Mouse (Mus musculus): Measurements from ENCODE around the gene Ncs1. TPM values are rescaled to one million over a fixed set of nuclear protein-coding genes. Genes with fewer than 3 reads are reported as not detected.

Gene Ncs1
- polyA plus RNA-seq, 1 experiment from 2014 or later: 43.2 TPM

DNA sequence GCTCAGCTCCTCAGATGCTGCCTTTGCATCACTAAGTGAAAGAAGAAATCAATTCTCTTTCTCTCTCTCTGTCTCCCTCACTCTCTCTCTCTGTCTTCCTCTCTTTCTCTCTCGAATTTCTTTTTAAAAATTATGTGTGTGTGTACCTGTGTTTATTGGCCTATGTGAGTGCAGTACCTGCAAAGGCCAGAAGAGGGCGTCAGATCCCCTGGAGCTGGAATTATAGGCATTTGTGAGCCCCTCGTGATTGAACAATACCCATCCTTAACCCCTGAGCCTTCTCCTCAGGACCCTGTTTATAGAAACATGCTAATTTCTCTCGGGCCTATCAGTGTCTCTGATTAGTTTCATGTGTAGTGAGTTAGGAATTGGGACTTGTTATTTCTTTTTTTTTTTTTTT, 62.6 kb downstream of the Ncs1 start:
- 0 out of 2 replicates have a peak, but pooled peaks cover 5% of the 10 kb centered on the region for H3K4me1 ChIP-seq
- H3K9ac ChIP-seq: no peak overlapping the region
- 60% methylated on average over 4 of the region's 4 CpGs for WGBS
- H3K27me3 ChIP-seq: peaks cover 33% of the 10 kb centered on the region
- ATAC-seq (replicated peaks; ENCODE audit: low FRiP score): no peak
- H3K27ac ChIP-seq: no peak overlapping the region
- H3K4me2 ChIP-seq: no peak overlapping the region
- no peaks in the 10 kb centered on the region for H3K9me3 ChIP-seq (replicated peaks)
- H3K4me3 ChIP-seq (replicated peaks): no peak overlapping the region
- no peaks in the 10 kb centered on the region for H3K36me3 ChIP-seq

DNA sequence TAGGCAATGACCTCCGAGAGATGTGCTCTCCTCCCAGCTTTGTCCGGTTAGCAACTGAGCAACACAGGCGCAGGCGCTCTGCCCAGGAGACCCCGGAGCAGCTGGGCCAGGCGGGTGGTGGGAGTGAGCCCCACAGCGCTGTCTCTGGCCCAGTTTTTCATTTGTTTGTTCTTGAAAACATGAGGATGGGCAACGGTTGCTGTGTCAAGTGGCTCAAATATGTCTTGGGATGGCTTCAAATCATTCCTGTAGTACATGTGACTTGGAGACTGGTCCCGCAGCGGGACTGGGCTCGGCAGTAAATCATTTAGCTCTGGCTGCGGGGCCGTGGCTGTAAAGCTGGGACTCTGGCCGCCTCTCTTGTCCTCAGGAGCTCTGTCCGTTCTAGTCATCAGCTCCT, 63.9 kb downstream of the Ncs1 start:
- Histone ChIP-seq H3K27me3 (peaks cover 46% of the 10 kb centered on the region), H3K4me3 (replicated peaks) (no peak overlapping the region), H3K4me1 (peaks cover 14% of the 10 kb centered on the region), H3K4me2 (no peak overlapping the region), H3K36me3 (no peaks in the 10 kb centered on the region), H3K27ac (no peak overlapping the region), H3K9ac (no peak overlapping the region), H3K9me3 (replicated peaks) (no peaks in the 10 kb centered on the region)
- WGBS: 43% methylated on average over 15 of the region's 15 CpGs
- no peak for ATAC-seq (replicated peaks; ENCODE audit: low FRiP score)

DNA sequence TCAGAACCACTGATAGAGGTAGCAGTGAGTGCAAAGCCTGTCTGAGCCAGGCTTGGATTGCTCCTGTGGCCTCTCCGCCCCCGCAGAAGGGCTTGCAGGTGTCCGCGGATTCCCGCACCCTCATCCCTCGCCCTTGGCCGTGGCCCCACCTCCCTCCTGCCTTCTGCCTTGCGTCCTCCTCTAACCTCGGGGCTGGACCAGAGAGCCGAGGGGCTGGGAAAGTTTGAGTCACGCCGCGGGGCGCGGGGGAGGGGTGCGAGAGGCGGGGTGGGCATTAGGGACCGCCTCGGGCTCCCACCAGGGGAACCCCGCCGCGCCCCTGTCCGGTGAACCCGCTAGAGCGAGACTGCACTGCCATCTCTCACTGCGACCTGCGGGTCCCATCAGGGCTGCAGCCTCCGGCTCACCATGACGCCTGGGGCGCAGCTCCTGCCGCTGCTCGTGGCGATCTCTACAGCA, 68.4 kb downstream of the Ncs1 start, which contains the start of gene Hmcn2:
TSS of gene Hmcn2 (plus strand) at position 409 of the 459 bp plus-strand sequence.
- Histone ChIP-seq H3K27me3 (peaks cover 89% of the 10 kb centered on the region), H3K36me3 (no peaks in the 10 kb centered on the region), H3K9ac (no peak within 1 kb of the TSS), H3K9me3 (replicated peaks) (no peaks in the 10 kb centered on the region), H3K27ac (no peak within 1 kb of the TSS), H3K4me1 (peaks cover 15% of the 10 kb centered on the region), H3K4me3 (replicated peaks) (peak within 1 kb of the TSS; percentile 27), H3K4me2 (peak within 1 kb of the TSS; percentile 56)
- ATAC-seq (replicated peaks; ENCODE audit: low FRiP score): no peak
- WGBS: 1% methylated on average over 33 of the region's 33 CpGs

DNA sequence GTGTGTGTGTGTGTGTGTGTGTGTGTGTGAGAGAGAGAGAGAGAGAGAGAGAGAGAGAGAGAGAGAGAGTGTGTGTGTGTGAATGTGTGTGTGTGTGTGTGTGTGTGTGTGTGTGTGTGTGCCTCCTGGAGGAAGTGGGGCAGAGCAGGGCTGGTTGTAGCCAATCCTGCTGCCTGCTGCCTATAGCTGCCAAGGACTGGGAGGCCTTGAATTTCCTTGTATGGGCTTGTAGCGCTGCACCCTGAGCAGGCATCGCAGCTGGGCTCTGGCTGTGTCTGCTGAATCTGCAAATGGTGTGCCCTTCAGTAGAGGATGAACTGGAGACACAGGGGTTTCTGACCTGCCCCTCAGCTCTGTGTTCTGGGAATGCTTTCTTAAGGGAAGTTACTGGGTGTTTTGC, 72.5 kb downstream of the Ncs1 start:
- Histone ChIP-seq H3K27me3 (peaks cover 59% of the 10 kb centered on the region), H3K27ac (no peak overlapping the region), H3K9me3 (replicated peaks) (no peaks in the 10 kb centered on the region), H3K4me1 (peaks cover 10% of the 10 kb centered on the region), H3K4me2 (no peak overlapping the region), H3K9ac (no peak overlapping the region), H3K4me3 (replicated peaks) (no peak overlapping the region), H3K36me3 (no peaks in the 10 kb centered on the region)
- ATAC-seq (replicated peaks; ENCODE audit: low FRiP score): no peak
- WGBS: 28% methylated on average over 2 of the region's 2 CpGs

DNA sequence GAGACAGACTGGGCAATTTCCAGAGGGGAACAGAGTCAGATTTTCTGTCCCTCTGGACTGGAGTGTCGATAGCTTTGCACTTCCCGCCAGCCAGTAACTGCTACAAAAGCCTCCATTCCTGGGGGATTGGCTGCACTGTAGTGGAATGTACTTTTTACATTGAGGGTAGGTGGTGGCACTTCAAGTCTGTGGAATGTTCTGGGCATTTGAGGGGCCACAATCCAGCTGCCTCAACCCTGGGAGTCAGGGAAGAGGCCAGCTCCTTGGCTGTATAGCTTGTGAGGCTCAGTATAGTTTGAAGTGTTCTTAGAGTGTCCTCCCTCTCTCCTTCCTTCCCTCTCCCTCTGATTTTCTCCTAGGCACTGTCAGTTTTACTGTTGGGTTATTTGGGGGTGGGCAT, 73.6 kb downstream of the Ncs1 start:
- ATAC-seq (replicated peaks; ENCODE audit: low FRiP score): no peak
- H3K9ac ChIP-seq: no peak overlapping the region

DNA sequence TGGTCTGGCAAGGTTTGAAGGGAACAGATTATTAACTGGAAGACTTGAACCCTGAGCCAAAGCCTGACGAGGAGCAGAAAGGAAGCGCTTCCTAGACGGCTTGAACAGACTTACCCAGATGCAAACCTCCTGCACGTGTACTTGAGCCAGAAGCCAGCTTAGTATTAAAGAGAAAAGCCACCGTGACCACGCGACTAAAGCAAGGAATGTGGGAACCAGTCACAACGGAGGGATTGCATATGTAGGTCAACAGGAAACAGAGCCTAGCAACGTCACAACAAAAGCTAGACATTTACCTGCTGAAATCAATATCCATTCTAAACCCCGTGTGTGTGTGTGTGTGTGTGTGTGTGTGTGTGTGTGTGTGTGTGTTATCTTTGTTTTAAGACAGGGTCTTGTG, 81.6 kb downstream of the Ncs1 start:
- Histone ChIP-seq H3K27me3 (no peaks in the 10 kb centered on the region), H3K4me3 (replicated peaks) (no peak overlapping the region), H3K9ac (no peak overlapping the region), H3K27ac (no peak overlapping the region), H3K9me3 (replicated peaks) (no peaks in the 10 kb centered on the region), H3K36me3 (no peaks in the 10 kb centered on the region), H3K4me1 (no peaks in the 10 kb centered on the region), H3K4me2 (no peak overlapping the region)
- no peak for ATAC-seq (replicated peaks; ENCODE audit: low FRiP score)
- WGBS: 63% methylated on average over 10 of the region's 10 CpGs

More for the DNA sequence above, 73.6 kb downstream of the Ncs1 start:
- no peaks in the 10 kb centered on the region for H3K36me3 ChIP-seq
- no peaks in the 10 kb centered on the region for H3K9me3 ChIP-seq (replicated peaks)
- no peak overlapping the region for H3K4me3 ChIP-seq (replicated peaks)
- peaks cover 5% of the 10 kb centered on the region for H3K4me1 ChIP-seq
- 76% methylated on average over 2 of the region's 2 CpGs for WGBS
- H3K4me2 ChIP-seq: no peak overlapping the region
- peaks cover 49% of the 10 kb centered on the region for H3K27me3 ChIP-seq
- H3K27ac ChIP-seq: no peak overlapping the region

DNA sequence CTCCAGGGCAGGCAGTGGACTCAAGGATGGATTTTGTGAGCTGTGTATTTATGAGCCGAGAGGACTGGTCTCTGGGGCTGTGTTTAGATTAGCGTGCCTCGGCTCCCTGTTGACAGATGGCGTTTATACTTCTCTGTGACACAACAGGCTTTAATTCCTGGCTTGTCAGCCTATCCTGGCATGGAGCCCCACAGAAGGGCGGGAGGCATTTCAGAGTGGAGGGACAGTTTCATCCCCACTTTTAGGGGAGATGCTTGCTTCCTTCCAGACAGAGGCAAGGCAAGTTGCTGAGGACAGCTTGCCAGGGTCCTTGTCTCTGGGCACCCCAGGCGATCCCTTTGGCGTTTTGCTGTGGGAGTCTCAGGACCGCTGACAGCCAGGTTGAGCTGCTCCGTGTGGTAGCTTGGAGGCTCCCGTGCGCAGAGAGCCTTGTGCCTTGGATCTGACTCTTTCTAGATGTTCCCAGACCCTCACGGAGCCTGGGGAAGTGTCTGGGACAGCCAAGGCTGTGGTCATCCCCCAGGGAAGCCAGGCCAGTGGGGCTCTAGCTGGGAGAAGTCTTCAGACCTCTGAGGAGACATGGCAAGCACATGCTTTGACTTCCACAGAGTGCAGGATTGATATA, 92.2 kb downstream of the Ncs1 start:
- ATAC-seq (replicated peaks; ENCODE audit: low FRiP score): no peak
- Histone ChIP-seq H3K4me2 (no peak overlapping the region), H3K9me3 (replicated peaks) (no peaks in the 10 kb centered on the region), H3K27me3 (peaks cover 12% of the 10 kb centered on the region), H3K36me3 (no peaks in the 10 kb centered on the region), H3K4me1 (peaks cover 18% of the 10 kb centered on the region), H3K9ac (no peak overlapping the region), H3K4me3 (replicated peaks) (no peak overlapping the region), H3K27ac (no peak overlapping the region)
- 30% methylated on average over 12 of the region's 12 CpGs for WGBS

DNA sequence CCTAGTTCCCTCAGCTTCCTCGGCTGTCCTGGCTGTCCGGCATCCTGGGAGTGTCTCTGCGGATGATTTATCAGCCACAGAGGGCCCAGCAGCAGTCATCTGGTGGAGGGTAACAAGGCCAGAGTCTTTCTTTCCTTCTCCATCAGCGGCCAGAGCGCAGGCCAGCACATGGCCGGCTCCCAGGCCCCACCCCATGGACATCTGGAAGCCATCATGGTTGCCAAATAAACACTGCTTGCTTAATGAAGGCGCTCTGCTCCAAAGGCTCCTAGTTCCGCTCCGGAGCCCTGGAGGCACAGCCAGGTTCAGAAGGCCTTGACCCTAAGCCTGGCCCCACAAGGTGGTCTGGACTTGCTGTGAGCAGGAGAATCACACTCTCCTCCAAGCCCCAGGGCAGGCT, 94.2 kb downstream of the Ncs1 start:
- Histone ChIP-seq H3K27ac (no peak overlapping the region), H3K36me3 (no peaks in the 10 kb centered on the region), H3K4me1 (peaks cover 18% of the 10 kb centered on the region), H3K4me3 (replicated peaks) (no peak overlapping the region), H3K27me3 (peaks cover 12% of the 10 kb centered on the region), H3K9ac (no peak overlapping the region), H3K9me3 (replicated peaks) (no peaks in the 10 kb centered on the region), H3K4me2 (no peak overlapping the region)
- 12% methylated on average over 9 of the region's 9 CpGs for WGBS
- peak; percentile 58; the same call in 1 of the 2 replicates for ATAC-seq (replicated peaks; ENCODE audit: low FRiP score)

DNA sequence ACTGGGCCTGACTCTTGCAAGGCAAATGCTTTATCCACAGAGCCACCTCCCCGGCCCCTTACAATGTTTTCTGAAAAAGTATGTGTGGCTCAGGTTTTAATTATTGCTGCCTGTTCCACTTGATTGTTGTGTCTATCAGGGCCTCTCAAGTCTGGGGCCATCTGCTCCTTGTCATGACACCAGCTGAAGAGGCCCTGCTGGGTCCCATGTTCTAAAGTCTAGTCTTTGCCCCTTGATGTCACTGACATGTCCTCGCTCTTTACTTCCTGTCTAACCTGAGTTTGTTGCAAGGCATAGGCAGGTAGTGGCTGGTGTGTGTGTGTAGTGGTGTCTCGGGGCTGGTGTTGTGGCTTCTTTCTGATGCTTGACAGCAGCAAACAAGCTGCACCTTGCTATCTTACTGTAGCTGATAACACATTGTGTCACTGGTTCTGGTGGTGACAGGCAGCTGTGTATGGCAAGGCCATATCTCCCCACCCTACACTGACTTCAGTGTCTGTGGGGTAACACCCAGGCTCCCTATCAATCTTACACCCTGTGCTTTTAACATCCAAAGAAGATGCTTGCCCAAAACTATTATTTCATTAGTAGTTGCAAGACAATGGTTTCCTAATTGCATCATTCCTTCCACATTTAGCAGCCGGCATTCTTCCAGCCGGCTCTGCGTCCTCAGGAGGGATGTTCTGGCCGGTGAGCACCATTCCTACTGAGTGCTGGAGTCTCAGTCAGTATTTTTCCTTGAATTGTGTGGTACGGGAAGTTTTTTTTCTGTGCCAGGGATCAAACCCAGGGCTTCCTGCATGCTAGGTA, 96.3 kb downstream of the Ncs1 start:
- H3K27me3 ChIP-seq: peaks cover 11% of the 10 kb centered on the region
- 78% methylated on average over 8 of the region's 8 CpGs for WGBS
- H3K4me2 ChIP-seq: no peak overlapping the region
- H3K4me1 ChIP-seq: peaks cover 18% of the 10 kb centered on the region
- no peak overlapping the region for H3K9ac ChIP-seq
- ATAC-seq (replicated peaks; ENCODE audit: low FRiP score): no peak
- H3K27ac ChIP-seq: no peak overlapping the region
- no peaks in the 10 kb centered on the region for H3K36me3 ChIP-seq
- H3K4me3 ChIP-seq (replicated peaks): no peak overlapping the region
- no peaks in the 10 kb centered on the region for H3K9me3 ChIP-seq (replicated peaks)

Other genes starting within 250 kb of the Ncs1 start
- gene Fnbp1, start 103.8 kb upstream of the Ncs1 start, polyA plus RNA-seq (2015; fragmentation: Nextera tagmentation; extraction: Ambion mirVana): 19.1 and 22.4 TPM in 2 replicates
- gene Gpr107, start 93.5 kb upstream of the Ncs1 start, polyA plus RNA-seq (2015; fragmentation: Nextera tagmentation; extraction: Ambion mirVana): 37.0 and 37.9 TPM in 2 replicates
- 0.22 and 0.33 TPM in 2 replicates for gene Hmcn2, start 68.6 kb downstream of the Ncs1 start, polyA plus RNA-seq (2015; fragmentation: Nextera tagmentation; extraction: Ambion mirVana)
- gene Ass1, start 224.4 kb downstream of the Ncs1 start, polyA plus RNA-seq (2015; fragmentation: Nextera tagmentation; extraction: Ambion mirVana): 72.1 and 77.8 TPM in 2 replicates

Data from kidney, embryonic 15.5 days (tissue).